Mouse (Mus musculus): ENCODE measurements around the gene Vps37b. TPM values are rescaled to one million over a fixed set of nuclear protein-coding genes. Genes with fewer than 3 reads are reported as not detected.

The Vps37b gene
- total and polyA plus RNA-seq, 2 experiments from 2014 or later, result 54.3 to 75.5 TPM

DNA sequence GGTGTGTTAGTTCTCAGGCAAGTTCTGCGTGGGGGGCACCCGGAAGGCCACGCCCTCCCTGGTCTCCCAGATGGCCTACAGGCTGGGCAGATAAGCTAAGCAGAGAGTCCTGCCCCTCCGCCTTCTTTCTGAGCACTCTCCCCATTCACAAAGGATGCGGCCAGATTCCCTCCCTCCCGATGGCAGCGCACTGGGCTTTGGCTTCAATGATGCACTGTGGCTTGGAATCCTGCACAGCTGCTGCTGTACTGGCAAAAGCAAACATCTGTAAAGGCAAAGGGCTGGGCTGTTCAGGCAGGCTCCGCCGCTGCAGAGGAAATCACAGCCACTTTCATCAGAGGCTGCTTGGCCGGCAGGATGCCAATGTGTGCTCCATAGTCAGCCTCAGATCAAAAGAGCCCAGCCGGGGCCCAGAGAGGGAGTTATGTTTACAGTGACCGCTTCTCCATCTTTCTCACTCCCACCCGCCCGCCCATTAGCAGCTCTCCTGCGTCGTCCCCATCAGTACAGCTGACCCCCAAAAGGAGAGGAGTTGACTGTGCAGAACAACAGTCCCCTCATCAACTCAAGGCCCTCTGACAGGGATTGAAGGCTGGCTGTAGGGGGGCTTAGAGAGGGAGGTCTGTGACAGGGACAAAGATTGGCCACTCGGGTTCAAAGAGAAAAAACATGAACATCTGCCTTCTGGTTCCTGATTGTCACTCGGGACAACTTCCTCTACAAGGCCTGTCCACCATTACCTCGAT, 21.0 kb downstream of the Vps37b start:
- ATAC-seq (ENCODE audit: low FRiP score) (0 out of 2 replicates have a peak, but pooled peaks have one; percentile 6), DNase-seq (ENCODE audit: low spot score) (peak; percentile 85)
- H3K27me3 ChIP-seq (ENCODE audit: insufficient read depth, low read length), result no peaks in the 10 kb centered on the region
- peak overlapping the region; percentile 36 for H3K9ac ChIP-seq (replicated peaks; ENCODE audit: low read length, poor library complexity, severe bottlenecking)
- no peak overlapping the region; the same call in 1 of the 2 replicates for H3K4me3 ChIP-seq (ENCODE audit: low read depth, low read length)
- H3K4me2 ChIP-seq (ENCODE audit: low read depth, low read length, poor library complexity, severe bottlenecking), result peak overlapping the region; percentile 40
- TF ChIP-seq CTCF (IDR thresholded peaks at IDR 0.05), result no peak
- peak overlapping the region; percentile 67 for H3K27ac ChIP-seq (ENCODE audit: low read depth, low read length)
- peaks cover 17% of the 10 kb centered on the region for H3K4me1 ChIP-seq (ENCODE audit: insufficient read depth, low read length)
- peaks cover 28% of the 10 kb centered on the region for H3K36me3 ChIP-seq (ENCODE audit: insufficient read depth, low read length)
- H3K9me3 ChIP-seq (ENCODE audit: low read length), result no peaks in the 10 kb centered on the region
- WGBS, result 7% methylated on average over 19 of the region's 19 CpGs

DNA sequence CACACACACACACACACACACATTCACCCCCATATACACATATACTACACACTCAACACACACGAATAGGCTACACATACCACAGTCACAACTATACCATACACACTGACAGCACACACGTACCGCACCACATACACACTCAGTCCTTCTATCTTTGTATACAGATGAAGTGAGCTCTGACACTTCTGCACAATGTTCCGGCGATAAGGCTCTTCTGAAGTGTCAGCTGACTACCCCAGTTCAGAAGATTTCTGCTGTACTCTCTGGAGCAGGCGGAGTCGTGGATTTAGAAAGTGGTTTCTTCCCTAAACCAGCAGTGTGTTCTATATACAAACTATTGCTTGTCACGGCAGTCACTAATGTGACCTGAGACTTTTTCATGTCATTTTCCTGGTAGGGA, 22.0 kb downstream of the Vps37b start:
- DNase-seq (ENCODE audit: low spot score) (no peak), ATAC-seq (ENCODE audit: low FRiP score) (no peak)
- no peak for TF ChIP-seq CTCF (IDR thresholded peaks at IDR 0.05)
- Histone ChIP-seq H3K4me2 (ENCODE audit: low read depth, low read length, poor library complexity, severe bottlenecking) (no peak overlapping the region), H3K4me3 (ENCODE audit: low read depth, low read length) (no peak overlapping the region), H3K36me3 (ENCODE audit: insufficient read depth, low read length) (peaks cover 36% of the 10 kb centered on the region), H3K9me3 (ENCODE audit: low read length) (no peaks in the 10 kb centered on the region), H3K27ac (ENCODE audit: low read depth, low read length) (no peak overlapping the region), H3K27me3 (ENCODE audit: insufficient read depth, low read length) (no peaks in the 10 kb centered on the region), H3K9ac (replicated peaks; ENCODE audit: low read length, poor library complexity, severe bottlenecking) (no peak overlapping the region), H3K4me1 (ENCODE audit: insufficient read depth, low read length) (peaks cover 17% of the 10 kb centered on the region)
- WGBS, result 90% methylated on average over 8 of the region's 8 CpGs

DNA sequence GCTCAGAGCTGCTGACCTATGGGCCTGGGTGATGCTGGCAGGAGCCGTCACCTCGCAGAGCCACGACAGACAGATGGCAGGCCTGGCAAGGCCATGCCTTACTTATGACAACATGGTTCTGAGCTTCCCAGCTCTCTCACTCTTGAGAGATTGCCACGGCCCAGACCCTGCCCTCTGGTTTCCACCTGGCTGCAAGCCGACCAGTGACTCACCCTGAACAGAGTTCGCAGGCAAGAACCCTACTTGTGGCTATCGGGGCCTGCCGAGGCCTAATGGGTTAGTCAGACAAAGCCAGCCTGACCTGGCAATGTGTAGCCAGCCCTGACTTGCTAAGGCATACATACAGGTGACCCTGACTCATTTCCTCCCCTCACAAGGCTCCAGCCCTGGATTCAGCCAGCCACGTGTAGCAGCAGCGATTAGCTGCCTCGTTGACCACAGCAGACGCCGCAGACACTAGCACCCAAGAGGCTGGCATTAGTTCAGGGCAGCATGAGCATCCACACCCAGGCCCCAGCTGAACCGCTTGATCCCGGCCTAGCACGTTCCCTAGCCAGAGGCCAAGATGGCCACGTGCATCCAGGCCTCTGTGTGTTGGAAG, 25.1 kb downstream of the Vps37b start:
- no peak for TF ChIP-seq CTCF (IDR thresholded peaks at IDR 0.05)
- DNase-seq (ENCODE audit: low spot score), result no peak
- no peaks in the 10 kb centered on the region for H3K27me3 ChIP-seq (ENCODE audit: insufficient read depth, low read length)
- no peak overlapping the region for H3K9ac ChIP-seq (replicated peaks; ENCODE audit: low read length, poor library complexity, severe bottlenecking)
- peaks cover 50% of the 10 kb centered on the region for H3K36me3 ChIP-seq (ENCODE audit: insufficient read depth, low read length)
- no peak overlapping the region for H3K27ac ChIP-seq (ENCODE audit: low read depth, low read length)
- no peak overlapping the region for H3K4me2 ChIP-seq (ENCODE audit: low read depth, low read length, poor library complexity, severe bottlenecking)
- no peak overlapping the region for H3K4me3 ChIP-seq (ENCODE audit: low read depth, low read length)
- no peaks in the 10 kb centered on the region for H3K9me3 ChIP-seq (ENCODE audit: low read length)
- peaks cover 11% of the 10 kb centered on the region for H3K4me1 ChIP-seq (ENCODE audit: insufficient read depth, low read length)
- no peak for ATAC-seq (ENCODE audit: low FRiP score)
- 85% methylated on average over 17 of the region's 17 CpGs for WGBS

DNA sequence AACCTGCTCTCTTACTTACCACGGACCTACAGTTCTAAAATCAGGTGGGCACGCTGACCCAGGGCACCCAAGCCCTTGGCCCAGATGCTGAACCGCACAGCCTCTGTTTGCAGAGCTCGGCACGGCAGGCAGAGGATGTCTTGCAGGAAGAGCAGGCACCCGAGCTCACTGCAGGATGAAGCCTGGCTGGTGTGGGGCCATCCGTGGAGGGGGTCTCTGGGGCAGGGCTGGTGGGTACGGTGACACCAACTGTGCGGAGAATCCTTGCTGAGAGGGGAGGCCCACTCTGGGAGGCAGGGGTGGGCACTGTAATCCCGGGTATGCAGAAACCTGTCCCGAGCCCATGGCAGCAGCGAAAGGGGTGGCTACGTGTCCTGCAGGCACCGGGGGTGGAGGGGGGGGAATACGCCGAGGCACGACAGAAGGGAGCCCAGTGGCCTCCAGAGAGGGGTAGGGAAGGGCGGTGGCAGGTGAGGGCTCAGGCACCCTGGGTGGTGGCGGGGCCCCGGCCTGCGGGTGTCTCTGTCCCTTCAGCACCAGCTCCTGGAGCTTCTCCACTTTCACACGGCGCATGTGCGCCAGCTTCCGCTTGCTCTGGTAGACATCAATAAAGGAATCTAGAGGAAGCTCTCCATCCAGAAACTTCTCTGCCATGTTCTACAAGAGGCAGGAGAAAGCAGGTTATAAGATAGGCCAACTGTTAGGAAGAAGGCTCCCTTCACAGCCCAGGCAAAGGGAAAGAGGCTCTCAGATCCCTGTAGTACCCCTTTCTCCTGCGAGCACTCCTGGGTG, 25.8 kb downstream of the Vps37b start:
- peaks cover 50% of the 10 kb centered on the region for H3K36me3 ChIP-seq (ENCODE audit: insufficient read depth, low read length)
- H3K9me3 ChIP-seq (ENCODE audit: low read length), result no peaks in the 10 kb centered on the region
- WGBS, result 86% methylated on average over 26 of the region's 26 CpGs
- DNase-seq (ENCODE audit: low spot score) (no peak), ATAC-seq (ENCODE audit: low FRiP score) (no peak)
- no peak overlapping the region for H3K4me3 ChIP-seq (ENCODE audit: low read depth, low read length)
- TF ChIP-seq CTCF (IDR thresholded peaks at IDR 0.05), result no peak
- H3K9ac ChIP-seq (replicated peaks; ENCODE audit: low read length, poor library complexity, severe bottlenecking), result no peak overlapping the region
- H3K27ac ChIP-seq (ENCODE audit: low read depth, low read length), result no peak overlapping the region
- H3K4me2 ChIP-seq (ENCODE audit: low read depth, low read length, poor library complexity, severe bottlenecking), result no peak overlapping the region
- peaks cover 11% of the 10 kb centered on the region for H3K4me1 ChIP-seq (ENCODE audit: insufficient read depth, low read length)
- no peaks in the 10 kb centered on the region for H3K27me3 ChIP-seq (ENCODE audit: insufficient read depth, low read length)

DNA sequence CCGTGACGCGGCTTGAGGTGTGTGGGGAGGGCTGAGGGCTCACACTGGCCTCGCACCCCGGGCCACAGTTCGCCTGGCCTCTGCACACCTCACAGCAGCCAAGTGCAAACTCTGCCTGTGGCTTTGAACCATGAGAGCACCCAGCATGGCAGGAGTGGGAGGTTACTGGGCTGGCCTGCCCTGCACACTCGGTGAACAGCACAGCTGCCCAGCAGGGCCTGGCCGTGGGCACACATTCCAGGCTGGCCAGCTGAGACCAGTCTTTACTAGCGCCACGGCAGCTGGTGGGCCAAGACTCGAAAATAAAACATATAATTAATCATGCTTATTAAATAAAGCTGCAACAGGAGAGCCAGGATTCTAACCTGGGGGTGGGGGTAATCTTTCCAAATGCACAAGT, 26.5 kb downstream of the Vps37b start:
- Histone ChIP-seq H3K27ac (ENCODE audit: low read depth, low read length) (no peak overlapping the region), H3K9me3 (ENCODE audit: low read length) (no peaks in the 10 kb centered on the region), H3K27me3 (ENCODE audit: insufficient read depth, low read length) (no peaks in the 10 kb centered on the region), H3K4me2 (ENCODE audit: low read depth, low read length, poor library complexity, severe bottlenecking) (no peak overlapping the region), H3K36me3 (ENCODE audit: insufficient read depth, low read length) (peaks cover 52% of the 10 kb centered on the region), H3K9ac (replicated peaks; ENCODE audit: low read length, poor library complexity, severe bottlenecking) (no peak overlapping the region), H3K4me3 (ENCODE audit: low read depth, low read length) (no peak overlapping the region), H3K4me1 (ENCODE audit: insufficient read depth, low read length) (peaks cover 6% of the 10 kb centered on the region)
- no peak for TF ChIP-seq CTCF (IDR thresholded peaks at IDR 0.05)
- WGBS, result 77% methylated on average over 11 of the region's 11 CpGs
- ATAC-seq (ENCODE audit: low FRiP score) (no peak), DNase-seq (ENCODE audit: low spot score) (no peak)

DNA sequence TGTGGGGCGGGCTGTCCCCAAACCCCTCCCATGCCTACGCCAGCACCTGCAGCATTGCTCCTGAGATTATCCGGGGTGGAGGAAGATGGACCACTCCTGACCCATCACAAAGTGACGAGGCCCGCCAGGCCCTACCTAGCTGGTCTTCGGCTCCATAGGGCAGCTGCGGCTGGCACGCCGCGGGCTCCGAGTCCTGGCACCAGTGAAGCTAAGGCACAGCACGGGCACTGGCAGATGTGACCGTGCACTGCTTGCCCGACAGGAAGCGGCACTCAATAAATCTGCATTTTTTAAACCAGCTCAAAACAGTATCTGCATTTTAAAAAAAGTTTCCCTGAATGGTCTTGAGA, 26.9 kb downstream of the Vps37b start:
- Histone ChIP-seq H3K9me3 (ENCODE audit: low read length) (no peaks in the 10 kb centered on the region), H3K9ac (replicated peaks; ENCODE audit: low read length, poor library complexity, severe bottlenecking) (no peak overlapping the region), H3K27me3 (ENCODE audit: insufficient read depth, low read length) (no peaks in the 10 kb centered on the region), H3K4me1 (ENCODE audit: insufficient read depth, low read length) (peaks cover 2% of the 10 kb centered on the region; the same call in 1 of the 2 replicates), H3K36me3 (ENCODE audit: insufficient read depth, low read length) (peaks cover 57% of the 10 kb centered on the region), H3K4me3 (ENCODE audit: low read depth, low read length) (no peak overlapping the region), H3K4me2 (ENCODE audit: low read depth, low read length, poor library complexity, severe bottlenecking) (no peak overlapping the region), H3K27ac (ENCODE audit: low read depth, low read length) (no peak overlapping the region)
- WGBS, result 85% methylated on average over 15 of the region's 15 CpGs
- no peak for TF ChIP-seq CTCF (IDR thresholded peaks at IDR 0.05)
- no peak for ATAC-seq (ENCODE audit: low FRiP score)
- DNase-seq (ENCODE audit: low spot score), result no peak
